Mouse (Mus musculus): ENCODE measurements around the gene Rnf130.

Rnf130 gene

GRCm38 (mm10) chr11:50025721-50026520 is 775 bp downstream of the Rnf130 start:
- no peak for DNase-seq (ENCODE audit: low spot score)

GRCm38 (mm10) chr11:50026521-50027090 is 1.5 kb downstream of the Rnf130 start:
- DNase-seq (ENCODE audit: low spot score), result no peak

GRCm38 (mm10) chr11:50028416-50028815 is 3.3 kb downstream of the Rnf130 start:
- no peak for DNase-seq (ENCODE audit: low spot score)

- no peak for DNase-seq (ENCODE audit: low spot score)
Measured at GRCm38 (mm10) chr11:50034155-50034554, 9.0 kb downstream of the Rnf130 start.

- DNase-seq (ENCODE audit: low spot score), result no peak
Measured at GRCm38 (mm10) chr11:50035726-50036125, 10.6 kb downstream of the Rnf130 start.

- no peak for DNase-seq (ENCODE audit: low spot score)
Measured at GRCm38 (mm10) chr11:50036781-50037460, 11.8 kb downstream of the Rnf130 start.

- no peak for DNase-seq (ENCODE audit: low spot score)
Measured at GRCm38 (mm10) chr11:50038757-50039156, 13.6 kb downstream of the Rnf130 start.

GRCm38 (mm10) chr11:50041148-50041547 is 16.0 kb downstream of the Rnf130 start:
- no peak for DNase-seq (ENCODE audit: low spot score)

GRCm38 (mm10) chr11:50042345-50042997 is 17.3 kb downstream of the Rnf130 start:
- no peak for DNase-seq (ENCODE audit: low spot score)

GRCm38 (mm10) chr11:50044454-50044853 is 19.3 kb downstream of the Rnf130 start:
- no peak for DNase-seq (ENCODE audit: low spot score)

GRCm38 (mm10) chr11:50047610-50048009 is 22.5 kb downstream of the Rnf130 start:
- no peak for DNase-seq (ENCODE audit: low spot score)

GRCm38 (mm10) chr11:50048115-50048514 is 23.0 kb downstream of the Rnf130 start:
- no peak for DNase-seq (ENCODE audit: low spot score)

GRCm38 (mm10) chr11:50050392-50050791 is 25.2 kb downstream of the Rnf130 start:
- DNase-seq (ENCODE audit: low spot score), result no peak

- DNase-seq (ENCODE audit: low spot score), result no peak
Measured at GRCm38 (mm10) chr11:50057713-50058112, 32.6 kb downstream of the Rnf130 start.

- DNase-seq (ENCODE audit: low spot score), result no peak
Measured at GRCm38 (mm10) chr11:50058277-50058676, 33.1 kb downstream of the Rnf130 start.

GRCm38 (mm10) chr11:50059045-50059444 is 33.9 kb downstream of the Rnf130 start:
- no peak for DNase-seq (ENCODE audit: low spot score)

GRCm38 (mm10) chr11:50062116-50062515 is 37.0 kb downstream of the Rnf130 start:
- no peak for DNase-seq (ENCODE audit: low spot score)

GRCm38 (mm10) chr11:50066088-50066487 is 40.9 kb downstream of the Rnf130 start:
- DNase-seq (ENCODE audit: low spot score), result no peak

- no peak for DNase-seq (ENCODE audit: low spot score)
Measured at GRCm38 (mm10) chr11:50073830-50074229, 48.7 kb downstream of the Rnf130 start.

GRCm38 (mm10) chr11:50076756-50077155 is 51.6 kb downstream of the Rnf130 start:
- DNase-seq (ENCODE audit: low spot score), result no peak

- no peak for DNase-seq (ENCODE audit: low spot score)
Measured at GRCm38 (mm10) chr11:50081365-50082190, 56.4 kb downstream of the Rnf130 start.

- no peak for DNase-seq (ENCODE audit: low spot score)
Measured at GRCm38 (mm10) chr11:50086211-50086610, 61.1 kb downstream of the Rnf130 start.

Data from MN1 (cell line).